Comparison of ENCODE assay signal across 8 mouse cellular contexts in the genomic region with DNA sequence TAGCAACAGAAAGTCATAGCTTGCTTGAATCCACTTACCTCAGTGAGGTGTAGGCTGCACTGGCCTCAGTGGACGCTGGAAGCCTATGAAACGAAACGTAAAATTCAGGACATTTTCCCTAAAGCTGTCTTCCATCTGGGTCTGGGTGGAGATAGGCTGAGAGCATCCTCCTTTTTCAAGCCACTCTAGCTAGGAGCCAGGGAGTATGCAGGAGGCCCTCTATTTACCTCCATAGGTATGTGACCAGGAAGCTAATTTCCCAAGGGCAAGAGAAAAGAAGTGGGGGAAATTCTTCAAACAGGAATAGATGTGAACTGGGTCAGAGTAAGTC.
A peak's percentile ranks its signal among the peaks of the same experiment; 100 is the strongest.
DNase-seq lines count a peak whose midpoint lies in the region; ATAC-seq and TF ChIP-seq lines count a peak whose summit lies in the region.
"Had no signal": no experiment of that assay in that cellular context is flagged by ENCODE, and none has a peak within 500 bp of the region (broad histone marks: within the 10 kb centered on the region; RNA-seq: fewer than 3 reads in every experiment).

No protein-coding gene starts in this region.

- no peak overlapping the region for H3K27ac ChIP-seq in heart, embryonic 11.5 days (ENCODE audit: low read depth, low read length)
- no peak overlapping the region for H3K27ac ChIP-seq in liver, embryonic 11.5 days (ENCODE audit: low read depth, low read length)
- no peak overlapping the region for H3K27ac ChIP-seq in liver, postnatal 0 days (ENCODE audit: low read depth)
- no peak overlapping the region for H3K27ac ChIP-seq in embryonic facial prominence, embryonic 14.5 days (replicated peaks; ENCODE audit: low read depth, low read length)
- H3K27ac ChIP-seq in limb, embryonic 14.5 days (replicated peaks; ENCODE audit: low read depth, low read length), result no peak overlapping the region
- H3K27ac ChIP-seq: liver, embryonic 14.5 days had no signal

- H3K9ac ChIP-seq in heart, embryonic 11.5 days (ENCODE audit: low read depth, low read length), result no peak overlapping the region
- no peak overlapping the region for H3K9ac ChIP-seq in liver, embryonic 11.5 days (ENCODE audit: low read depth, low read length)
- no peak overlapping the region for H3K9ac ChIP-seq in liver, postnatal 0 days (replicated peaks)
- H3K9ac ChIP-seq in embryonic facial prominence, embryonic 14.5 days (ENCODE audit: low read depth, low read length), result no peak overlapping the region
- H3K9ac ChIP-seq in limb, embryonic 14.5 days (ENCODE audit: low read depth, low read length, severe bottlenecking), result no peak overlapping the region
- H3K9ac ChIP-seq: liver, embryonic 14.5 days had no signal

- peak overlapping the region; percentile 56; the same call in 1 of the 2 replicates for H3K4me2 ChIP-seq in heart, embryonic 11.5 days
- no peak overlapping the region for H3K4me2 ChIP-seq in liver, embryonic 11.5 days
- no peak overlapping the region for H3K4me2 ChIP-seq in liver, postnatal 0 days (ENCODE audit: low read depth, low read length)
- peak overlapping the region; percentile 55 for H3K4me2 ChIP-seq in embryonic facial prominence, embryonic 14.5 days (ENCODE audit: low read depth, low read length)
- H3K4me2 ChIP-seq in limb, embryonic 14.5 days (replicated peaks; ENCODE audit: low read depth, low read length, severe bottlenecking), result 0 out of 2 replicates have a peak overlapping the region, but pooled peaks have one; percentile 58

- no peaks in the 10 kb centered on the region for H3K27me3 ChIP-seq in heart, embryonic 11.5 days (ENCODE audit: control insufficient read depth, insufficient read depth, low read length)
- 0 out of 2 replicates have a peak, but pooled peaks cover 3% of the 10 kb centered on the region for H3K27me3 ChIP-seq in liver, embryonic 11.5 days (replicated peaks; ENCODE audit: control insufficient read depth, insufficient read depth, low read length)
- H3K27me3 ChIP-seq in liver, postnatal 0 days (ENCODE audit: insufficient read depth, low read length), result no peaks in the 10 kb centered on the region
- peaks cover 7% of the 10 kb centered on the region for H3K27me3 ChIP-seq in embryonic facial prominence, embryonic 14.5 days (replicated peaks; ENCODE audit: control insufficient read depth, insufficient read depth, low read length)
- H3K27me3 ChIP-seq in limb, embryonic 14.5 days (ENCODE audit: control insufficient read depth, insufficient read depth, low read length), result no peaks in the 10 kb centered on the region

- no peak for TF ChIP-seq CTCF in liver, postnatal 0 days (IDR thresholded peaks at IDR 0.05; ENCODE audit: low read depth)

- no peak for TF ChIP-seq EP300 in liver, postnatal 0 days (IDR thresholded peaks at IDR 0.05; ENCODE audit: low read depth)

- H3K4me1 ChIP-seq in heart, embryonic 11.5 days (ENCODE audit: control insufficient read depth, insufficient read depth, low read length), result no peaks in the 10 kb centered on the region
- H3K4me1 ChIP-seq in liver, embryonic 11.5 days (replicated peaks; ENCODE audit: control insufficient read depth, insufficient read depth, low read length), result no peaks in the 10 kb centered on the region
- H3K4me1 ChIP-seq in liver, postnatal 0 days (ENCODE audit: insufficient read depth), result no peaks in the 10 kb centered on the region
- no peaks in the 10 kb centered on the region for H3K4me1 ChIP-seq in embryonic facial prominence, embryonic 14.5 days (ENCODE audit: control insufficient read depth, insufficient read depth, low read length)
- 0 out of 2 replicates have a peak, but pooled peaks cover 3% of the 10 kb centered on the region for H3K4me1 ChIP-seq in limb, embryonic 14.5 days (ENCODE audit: control insufficient read depth, insufficient read depth, low read length)

- no peak for DNase-seq in heart, postnatal 4 days
- DNase-seq in liver, embryonic 11.5 days (ENCODE audit: low spot score), result peak; percentile 14
- no peak for DNase-seq in liver, postnatal 0 days
- no peak for DNase-seq in embryonic facial prominence, embryonic 14.5 days (ENCODE audit: low spot score)
- no peak for DNase-seq in limb, embryonic 14.5 days (ENCODE audit: low spot score)

- H3K9me3 ChIP-seq in heart, embryonic 11.5 days (replicated peaks; ENCODE audit: control insufficient read depth, low read length), result no peaks in the 10 kb centered on the region
- H3K9me3 ChIP-seq in liver, embryonic 11.5 days (ENCODE audit: control insufficient read depth, low read length), result no peaks in the 10 kb centered on the region
- H3K9me3 ChIP-seq in liver, postnatal 0 days (ENCODE audit: low read length), result no peaks in the 10 kb centered on the region
- no peaks in the 10 kb centered on the region for H3K9me3 ChIP-seq in embryonic facial prominence, embryonic 14.5 days (ENCODE audit: control insufficient read depth, low read length)
- no peaks in the 10 kb centered on the region for H3K9me3 ChIP-seq in limb, embryonic 14.5 days (ENCODE audit: control insufficient read depth, low read length)

- H3K4me3 ChIP-seq in heart, embryonic 11.5 days (ENCODE audit: low read depth, low read length), result no peak overlapping the region
- H3K4me3 ChIP-seq in liver, embryonic 11.5 days (ENCODE audit: low read depth, low read length), result no peak overlapping the region
- no peak overlapping the region for H3K4me3 ChIP-seq in liver, postnatal 0 days (ENCODE audit: low read depth, low read length)
- H3K4me3 ChIP-seq in embryonic facial prominence, embryonic 14.5 days (ENCODE audit: low read depth, low read length), result no peak overlapping the region
- H3K4me3 ChIP-seq in limb, embryonic 14.5 days (replicated peaks; ENCODE audit: low read length), result no peak overlapping the region

- ATAC-seq in heart, embryonic 11.5 days (replicated peaks; ENCODE audit: insufficient number of reproducible peaks, low FRiP score, low TSS enrichment), result no peak
- ATAC-seq in liver, embryonic 11.5 days (replicated peaks; ENCODE audit: low FRiP score), result no peak
- ATAC-seq in liver, postnatal 0 days, result no peak
- ATAC-seq in embryonic facial prominence, embryonic 14.5 days (ENCODE audit: low read depth), result no peak
- no peak for ATAC-seq in limb, embryonic 14.5 days (ENCODE audit: low FRiP score, low read depth)
- no peak for ATAC-seq in CD4-positive, CD25-positive, alpha-beta regulatory T cell, adult 4 months

- no peak for TF ChIP-seq POLR2A in limb, embryonic 14.5 days (IDR thresholded peaks at IDR 0.05; ENCODE audit: borderline replicate concordance, extremely low read depth, insufficient read depth, insufficient read length)

- no peaks in the 10 kb centered on the region for H3K36me3 ChIP-seq in heart, embryonic 11.5 days (ENCODE audit: control insufficient read depth, insufficient read depth, low read length)
- no peaks in the 10 kb centered on the region for H3K36me3 ChIP-seq in liver, embryonic 11.5 days (ENCODE audit: control insufficient read depth, insufficient read depth, low read length)
- no peaks in the 10 kb centered on the region for H3K36me3 ChIP-seq in liver, postnatal 0 days (replicated peaks; ENCODE audit: insufficient read depth, low read length)
- H3K36me3 ChIP-seq in embryonic facial prominence, embryonic 14.5 days (ENCODE audit: control insufficient read depth, insufficient read depth, low read length), result no peaks in the 10 kb centered on the region
- no peaks in the 10 kb centered on the region for H3K36me3 ChIP-seq in limb, embryonic 14.5 days (ENCODE audit: control insufficient read depth, insufficient read depth, low read length)

- 62% methylated on average over 3 of the region's 3 CpGs for WGBS in heart, embryonic 11.5 days (ENCODE audit: insufficient replicate concordance)
- 67% methylated on average over 3 of the region's 3 CpGs for WGBS in liver, embryonic 11.5 days
- 67% methylated on average over 3 of the region's 3 CpGs for WGBS in liver, postnatal 0 days (ENCODE audit: insufficient replicate concordance)
- WGBS in embryonic facial prominence, embryonic 14.5 days, result 84% methylated on average over 3 of the region's 3 CpGs
- 86% methylated on average over 3 of the region's 3 CpGs for WGBS in limb, embryonic 14.5 days

Comparison
In these comparisons a context has a peak if more than half of its experiments do, and no peak if none do; other contexts are left out.
1. H3K4me2 ChIP-seq: peak in heart, embryonic 11.5 days (single experiment), embryonic facial prominence, embryonic 14.5 days (single experiment) and limb, embryonic 14.5 days (single experiment); none in liver, embryonic 11.5 days (single experiment) and liver, postnatal 0 days (single experiment).